21 mouse cellular contexts compared by ENCODE assay signal in genomic region chr1:159696717-159697116, GRCm38 (mm10).
DNase-seq lines count a peak whose midpoint lies in the region; ATAC-seq and TF ChIP-seq lines count a peak whose summit lies in the region.
"Had no signal": no experiment of that assay in that cellular context is flagged by ENCODE, and none has a peak within 500 bp of the region (broad histone marks: within the 10 kb centered on the region; RNA-seq: fewer than 3 reads in every experiment).

No protein-coding gene starts in this region.

- H3K4me2 ChIP-seq in forebrain, postnatal 0 days (ENCODE audit: low read depth), result no peak overlapping the region
- H3K4me2 ChIP-seq in midbrain, postnatal 0 days (ENCODE audit: low read depth, low read length, poor library complexity, severe bottlenecking), result no peak overlapping the region
- H3K4me2 ChIP-seq in midbrain, embryonic 14.5 days (ENCODE audit: low read length), result no peak overlapping the region
- H3K4me2 ChIP-seq: embryonic facial prominence, embryonic 15.5 days; forebrain, embryonic 15.5 days; heart, embryonic 13.5 days; hindbrain, embryonic 14.5 days had no signal

- H3K9ac ChIP-seq in forebrain, postnatal 0 days, result no peak overlapping the region
- H3K9ac ChIP-seq in midbrain, postnatal 0 days (replicated peaks; ENCODE audit: low read length, poor library complexity, severe bottlenecking), result no peak overlapping the region
- H3K9ac ChIP-seq in midbrain, embryonic 14.5 days (replicated peaks; ENCODE audit: low read length), result no peak overlapping the region
- H3K9ac ChIP-seq: embryonic facial prominence, embryonic 15.5 days; forebrain, embryonic 15.5 days; heart, embryonic 13.5 days; hindbrain, embryonic 14.5 days had no signal

- no peak overlapping the region for H3K27ac ChIP-seq in forebrain, postnatal 0 days (ENCODE audit: low read depth, low read length)
- no peak overlapping the region for H3K27ac ChIP-seq in forebrain, embryonic 10.5 days
- peak overlapping the region; percentile 84 for H3K27ac ChIP-seq in layer of hippocampus, adult 2 months
- H3K27ac ChIP-seq in midbrain, postnatal 0 days (ENCODE audit: low read depth, low read length), result 0 out of 2 replicates have a peak overlapping the region, but pooled peaks have one; percentile 19
- H3K27ac ChIP-seq in midbrain, embryonic 14.5 days (replicated peaks; ENCODE audit: low read depth, low read length), result no peak overlapping the region
- H3K27ac ChIP-seq: embryonic facial prominence, embryonic 15.5 days; forebrain, embryonic 15.5 days; gastrocnemius, adult 2 months; heart, embryonic 13.5 days; hindbrain, embryonic 14.5 days had no signal

- no peaks in the 10 kb centered on the region for H3K9me3 ChIP-seq in forebrain, postnatal 0 days (ENCODE audit: low read length)
- H3K9me3 ChIP-seq in forebrain, embryonic 10.5 days, result no peaks in the 10 kb centered on the region
- no peaks in the 10 kb centered on the region for H3K9me3 ChIP-seq in midbrain, postnatal 0 days (ENCODE audit: low read length)
- H3K9me3 ChIP-seq in midbrain, embryonic 14.5 days (ENCODE audit: control insufficient read depth, low read length), result no peaks in the 10 kb centered on the region
- H3K9me3 ChIP-seq: embryonic facial prominence, embryonic 15.5 days; forebrain, embryonic 15.5 days; heart, embryonic 13.5 days had no signal

- ATAC-seq in forebrain, postnatal 0 days, result peak; percentile 47
- no peak for ATAC-seq in midbrain, postnatal 0 days (ENCODE audit: low FRiP score)
- no peak for ATAC-seq in midbrain, embryonic 14.5 days (ENCODE audit: low FRiP score, low TSS enrichment)
- ATAC-seq: forebrain, embryonic 15.5 days; inflammation-experienced regulatory T-cells, adult 6 months had no signal

- TF ChIP-seq CTCF in forebrain, postnatal 0 days (IDR thresholded peaks at IDR 0.05; ENCODE audit: low read depth), result no peak
- no peak for TF ChIP-seq CTCF in layer of hippocampus, adult 2 months (conservative IDR thresholded peaks at IDR 0.05)
- no peak for TF ChIP-seq CTCF in midbrain, postnatal 0 days (IDR thresholded peaks at IDR 0.05)

- H3K4me3 ChIP-seq in forebrain, postnatal 0 days (ENCODE audit: low read depth, low read length), result no peak overlapping the region
- no peak overlapping the region for H3K4me3 ChIP-seq in forebrain, embryonic 10.5 days
- no peak overlapping the region for H3K4me3 ChIP-seq in layer of hippocampus, adult 2 months
- H3K4me3 ChIP-seq in midbrain, postnatal 0 days (ENCODE audit: low read depth, low read length), result no peak overlapping the region
- H3K4me3 ChIP-seq in midbrain, embryonic 14.5 days (replicated peaks; ENCODE audit: low read depth, low read length), result no peak overlapping the region
- H3K4me3 ChIP-seq: embryonic facial prominence, embryonic 15.5 days; erythroblast, embryonic 14.5 days; forebrain, embryonic 15.5 days; gastrocnemius, adult 2 months; heart, embryonic 13.5 days had no signal

- no peaks in the 10 kb centered on the region for H3K27me3 ChIP-seq in forebrain, postnatal 0 days (ENCODE audit: insufficient read depth, low read length)
- no peaks in the 10 kb centered on the region for H3K27me3 ChIP-seq in forebrain, embryonic 10.5 days (ENCODE audit: poor library complexity, severe bottlenecking)
- no peaks in the 10 kb centered on the region for H3K27me3 ChIP-seq in midbrain, postnatal 0 days (ENCODE audit: insufficient read depth, low read length)
- H3K27me3 ChIP-seq in midbrain, embryonic 14.5 days (ENCODE audit: control insufficient read depth, insufficient read depth, low read length), result no peaks in the 10 kb centered on the region
- H3K27me3 ChIP-seq: embryonic facial prominence, embryonic 15.5 days; forebrain, embryonic 15.5 days; heart, embryonic 13.5 days had no signal

- intact Hi-C loops in heart, postnatal 10 days (cut with DNase I), result no loop called here

- peaks cover 4% of the 10 kb centered on the region; the same call in 1 of the 2 replicates for H3K4me1 ChIP-seq in forebrain, postnatal 0 days (ENCODE audit: insufficient read depth)
- no peaks in the 10 kb centered on the region for H3K4me1 ChIP-seq in forebrain, embryonic 10.5 days
- H3K4me1 ChIP-seq in midbrain, postnatal 0 days (ENCODE audit: insufficient read depth, low read length), result no peaks in the 10 kb centered on the region
- H3K4me1 ChIP-seq in midbrain, embryonic 14.5 days (ENCODE audit: control insufficient read depth, insufficient read depth, low read length), result peaks cover 5% of the 10 kb centered on the region; the same call in 1 of the 2 replicates
- H3K4me1 ChIP-seq: embryonic facial prominence, embryonic 15.5 days; forebrain, embryonic 15.5 days; heart, embryonic 13.5 days had no signal

- H3K36me3 ChIP-seq in forebrain, postnatal 0 days (ENCODE audit: insufficient read depth), result no peaks in the 10 kb centered on the region
- H3K36me3 ChIP-seq in forebrain, embryonic 10.5 days (replicated peaks), result no peaks in the 10 kb centered on the region
- H3K36me3 ChIP-seq in midbrain, postnatal 0 days (ENCODE audit: insufficient read depth, low read length), result no peaks in the 10 kb centered on the region
- no peaks in the 10 kb centered on the region for H3K36me3 ChIP-seq in midbrain, embryonic 14.5 days (ENCODE audit: control insufficient read depth, insufficient read depth, low read length)
- H3K36me3 ChIP-seq: embryonic facial prominence, embryonic 15.5 days; forebrain, embryonic 15.5 days; heart, embryonic 13.5 days had no signal

- WGBS in forebrain, postnatal 0 days, result 20% methylated on average over 4 of the region's 4 CpGs
- WGBS in forebrain, embryonic 10.5 days, result 59% methylated on average over 4 of the region's 4 CpGs
- 20% methylated on average over 4 of the region's 4 CpGs for WGBS in midbrain, postnatal 0 days
- 18% methylated on average over 4 of the region's 4 CpGs for WGBS in midbrain, embryonic 14.5 days

- DNase-seq in forebrain, postnatal 0 days, result no peak
- no peak for DNase-seq in forebrain, embryonic 10.5 days (ENCODE audit: extremely low spot score, low spot score)
- DNase-seq in layer of hippocampus, adult 2 months (ENCODE audit: low spot score in 2 of 2), result peak; percentile 48 to 55
- no peak for DNase-seq in layer of hippocampus, postnatal 36 days
- DNase-seq in midbrain, postnatal 0 days (ENCODE audit: low spot score), result peak; percentile 48
- DNase-seq in midbrain, embryonic 14.5 days, result no peak
- no peak for DNase-seq in heart, postnatal 10 days
- DNase-seq: adrenal gland, postnatal 10 days; cerebellum, adult 18-20 months; cerebellum, adult 9-11 months; embryo, embryonic 11 days; gastrocnemius, adult 2 months; gastrocnemius, postnatal 36 days; heart, adult 11 months; heart, postnatal 4 days had no signal

Comparison
In these comparisons a context has a peak if more than half of its experiments do, and no peak if none do; other contexts are left out.
1. DNase-seq: peak in layer of hippocampus, adult 2 months (2 of 2) and midbrain, postnatal 0 days (single experiment); none in forebrain, postnatal 0 days (single experiment), forebrain, embryonic 10.5 days (single experiment), layer of hippocampus, postnatal 36 days (0 of 2), midbrain, embryonic 14.5 days (single experiment) and heart, postnatal 10 days (0 of 2).
2. H3K27ac ChIP-seq: peak in layer of hippocampus, adult 2 months (single experiment) and midbrain, postnatal 0 days (single experiment); none in forebrain, postnatal 0 days (single experiment), forebrain, embryonic 10.5 days (single experiment) and midbrain, embryonic 14.5 days (single experiment).